Mouse (Mus musculus): ENCODE data around the gene Olfr1326-ps1.

The Olfr1326-ps1 gene

GRCm38 (mm10) chrX:74574788-74575187 lies at the start of gene Olfr1326-ps1:
Olfr1326-ps1 (minus strand) TSS chrX:74574888.
- DNase-seq (ENCODE audit: low spot score in 2 of 2): no peak

DNA sequence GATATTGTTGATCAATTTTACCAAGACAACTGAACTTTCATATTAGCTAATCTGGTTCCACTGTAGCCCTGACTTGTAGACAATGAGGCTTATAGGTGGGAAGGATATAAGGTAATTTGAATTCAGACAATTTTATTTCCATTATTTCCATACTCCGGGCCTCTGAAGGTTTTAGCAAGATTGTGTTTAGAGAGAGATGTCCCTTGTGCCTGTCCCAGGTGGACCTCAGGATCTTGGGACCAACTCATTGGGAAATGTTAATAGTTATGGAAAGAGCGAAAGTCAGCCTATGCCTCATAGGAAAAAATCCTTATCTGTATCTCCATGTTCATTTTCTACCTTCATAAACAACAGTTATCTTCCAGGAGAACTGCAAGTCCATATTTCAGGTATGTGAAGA lies 17.7 kb upstream of the Olfr1326-ps1 start, which contains the start of gene Olfr1325:
Olfr1325 (plus strand) TSS at position 301 of the 400 bp plus-strand sequence.
- no peak for DNase-seq (ENCODE audit: low spot score in 2 of 2)

Data from right cerebral cortex, postnatal 36 days (tissue).